Mouse (Mus musculus): Measurements from ENCODE around the gene Tas2r135.

- TF ChIP-seq CTCF (IDR thresholded peaks at IDR 0.05) (no peak), POLR2A (IDR thresholded peaks at IDR 0.05; ENCODE audit: insufficient read depth, low read depth, low read length) (no peak), EP300 (IDR thresholded peaks at IDR 0.05; ENCODE audit: insufficient read depth, low read depth, low read length) (peak; percentile 68; the same call in 1 of the 2 replicates)
These were observed 34.4 kb upstream of the Tas2r135 start for GRCm38 (mm10) chr6:42370630-42371363.
